Mouse (Mus musculus) midbrain, embryonic 12.5 days (tissue): Measurements from ENCODE around the gene Zan. TPM values are rescaled to one million over a fixed set of nuclear protein-coding genes. Genes with fewer than 3 reads are reported as not detected.

Experiments used
- ATAC-seq: fragments of 200-750 bp; cut with Nextera tagmentation; 2 replicates; pipeline ENCODE4 v1.8.0; 2017; ENCODE audit warnings: low read depth, moderate TSS enrichment, moderate library complexity; ENCODE audit not compliant: low FRiP score
- H3K27ac ChIP-seq: fragments of 300-500 bp; sonication (generic); replicated peaks from 2 replicates; pipeline ENCODE4 v1.5.1; 2016; ENCODE audit warnings: mild to moderate bottlenecking
- H3K27me3 ChIP-seq: fragments of 300-500 bp; sonication (generic); 2 replicates; pipeline ENCODE4 v1.6.1; 2016; ENCODE audit warnings: mild to moderate bottlenecking
- H3K36me3 ChIP-seq: fragments of 300-500 bp; sonication (generic); 2 replicates; pipeline ENCODE4 v1.6.1; 2016
- H3K4me1 ChIP-seq: fragments of 300-500 bp; sonication (generic); 2 replicates; pipeline ENCODE4 v1.6.1; 2016
- H3K4me2 ChIP-seq: fragments of 300-500 bp; sonication (generic); replicated peaks from 2 replicates; pipeline ENCODE4 v1.6.1; 2016; ENCODE audit warnings: mild to moderate bottlenecking, moderate library complexity
- H3K4me3 ChIP-seq: fragments of 300-500 bp; sonication (generic); 2 replicates; pipeline ENCODE4 v1.5.1; 2016; ENCODE audit warnings: mild to moderate bottlenecking
- H3K9ac ChIP-seq: fragments of 300-500 bp; sonication (generic); replicated peaks from 2 replicates; pipeline ENCODE4 v1.6.1; 2016; ENCODE audit warnings: mild to moderate bottlenecking, moderate library complexity
- H3K9me3 ChIP-seq: fragments of 300-500 bp; sonication (generic); 2 replicates; pipeline ENCODE4 v1.6.1; 2016; ENCODE audit warnings: mild to moderate bottlenecking
- WGBS: fragments of 180-500 bp; shearing (Covaris S2); methylation state at CpG from one replicate; pipeline ENCODE4 v1.1.7; 2016; 5-methylcytosine and 5-hydroxymethylcytosine counted together
- polyA plus RNA-seq: library from polyadenylated mRNA; unstranded; fragments of >200 nt; fragmentation: Nextera tagmentation; extraction: Ambion mirVana; gene quantifications from 2 replicates; pipeline ENCODE4 v1.2.1, GENCODE M21; 2016

Gene Zan
- polyA plus RNA-seq, 1 experiment from 2014 or later = 0.03 TPM

DNA sequence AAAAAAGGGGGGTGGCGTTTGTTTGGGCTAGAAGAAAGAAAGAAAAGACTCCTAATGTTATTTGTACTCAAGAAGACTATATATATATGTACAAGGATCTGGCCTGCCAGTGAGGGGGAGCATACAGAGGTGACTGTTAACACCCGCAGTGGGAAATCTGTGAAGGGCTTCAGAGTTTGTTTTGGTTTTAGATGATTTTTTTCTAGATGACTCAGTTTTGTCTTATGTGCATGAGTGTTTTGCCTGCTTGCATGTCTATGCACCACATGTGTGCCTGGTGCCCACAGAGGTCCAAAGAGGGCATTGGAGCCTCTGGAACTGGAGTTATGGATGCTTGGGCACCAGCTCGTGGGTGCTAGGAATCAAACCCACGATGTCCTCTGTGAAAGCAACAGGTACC lies 129.9 kb downstream of the Zan start:
- ATAC-seq = no peak
- H3K27me3 ChIP-seq = peaks cover 4% of the 10 kb centered on the region; the same call in 1 of the 2 replicates
- 86% methylated on average over 4 of the region's 4 CpGs for WGBS
- H3K4me3 ChIP-seq = no peak overlapping the region
- no peaks in the 10 kb centered on the region for H3K9me3 ChIP-seq
- peaks cover 31% of the 10 kb centered on the region for H3K4me1 ChIP-seq
- no peak overlapping the region for H3K27ac ChIP-seq
- no peak overlapping the region for H3K4me2 ChIP-seq
- no peak overlapping the region for H3K9ac ChIP-seq
- H3K36me3 ChIP-seq = no peaks in the 10 kb centered on the region

- H3K27ac ChIP-seq = no peak overlapping the region
- H3K4me2 ChIP-seq = no peak overlapping the region
- H3K36me3 ChIP-seq = no peaks in the 10 kb centered on the region
- WGBS = 80% methylated on average over 1 of the region's 1 CpGs
- H3K9ac ChIP-seq = no peak overlapping the region
- no peaks in the 10 kb centered on the region for H3K9me3 ChIP-seq
- no peak for ATAC-seq
- peaks cover 4% of the 10 kb centered on the region; the same call in 1 of the 2 replicates for H3K27me3 ChIP-seq
- H3K4me1 ChIP-seq = peaks cover 25% of the 10 kb centered on the region
- no peak overlapping the region for H3K4me3 ChIP-seq
Observed at GRCm38 (mm10) chr5:137346388-137346787, 130.5 kb downstream of the Zan start.

GRCm38 (mm10) chr5:137345821-137346220 lies 131.0 kb downstream of the Zan start:
- no peak overlapping the region for H3K4me3 ChIP-seq
- H3K36me3 ChIP-seq = no peaks in the 10 kb centered on the region
- H3K9ac ChIP-seq = no peak overlapping the region
- 29% methylated on average over 9 of the region's 9 CpGs for WGBS
- H3K27ac ChIP-seq = no peak overlapping the region
- H3K9me3 ChIP-seq = no peaks in the 10 kb centered on the region
- no peak for ATAC-seq
- H3K4me1 ChIP-seq = peaks cover 20% of the 10 kb centered on the region
- H3K4me2 ChIP-seq = no peak overlapping the region
- peaks cover 4% of the 10 kb centered on the region; the same call in 1 of the 2 replicates for H3K27me3 ChIP-seq

- peaks cover 4% of the 10 kb centered on the region; the same call in 1 of the 2 replicates for H3K27me3 ChIP-seq
Observed at GRCm38 (mm10) chr5:137343869-137344268, 133.0 kb downstream of the Zan start.

DNA sequence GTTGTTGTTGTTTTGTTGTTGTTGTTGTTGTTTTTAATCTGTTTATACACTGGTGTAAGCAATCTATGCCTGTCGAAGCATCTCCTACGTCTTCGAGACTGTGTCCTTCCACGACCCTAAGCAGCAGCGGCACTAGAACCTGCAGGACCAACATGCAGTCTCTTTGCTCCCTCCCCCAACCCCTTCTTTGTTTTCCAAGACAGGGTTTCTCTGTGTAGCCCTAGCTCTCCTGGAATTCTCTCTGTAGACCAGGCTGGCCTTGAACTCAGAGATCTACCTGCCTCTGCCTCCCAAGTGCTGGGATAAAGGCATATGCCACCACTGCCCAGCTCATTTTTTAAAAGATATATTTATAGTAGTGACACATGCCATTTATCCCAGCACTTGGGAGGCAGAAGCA lies 133.5 kb downstream of the Zan start:
- no peak overlapping the region for H3K9ac ChIP-seq
- no peaks in the 10 kb centered on the region for H3K36me3 ChIP-seq
- H3K4me1 ChIP-seq = peaks cover 19% of the 10 kb centered on the region
- no peak overlapping the region for H3K4me3 ChIP-seq
- 96% methylated on average over 5 of the region's 5 CpGs for WGBS
- H3K4me2 ChIP-seq = no peak overlapping the region
- no peak for ATAC-seq
- no peak overlapping the region for H3K27ac ChIP-seq
- no peaks in the 10 kb centered on the region for H3K9me3 ChIP-seq
- no peaks in the 10 kb centered on the region; the same call in 1 of the 2 replicates for H3K27me3 ChIP-seq

More at GRCm38 (mm10) chr5:137343869-137344268, 133.0 kb downstream of the Zan start:
- no peak for ATAC-seq
- Histone ChIP-seq H3K36me3 (no peaks in the 10 kb centered on the region), H3K4me2 (no peak overlapping the region), H3K9ac (no peak overlapping the region), H3K9me3 (no peaks in the 10 kb centered on the region), H3K27ac (no peak overlapping the region), H3K4me3 (no peak overlapping the region), H3K4me1 (peaks cover 21% of the 10 kb centered on the region)

DNA sequence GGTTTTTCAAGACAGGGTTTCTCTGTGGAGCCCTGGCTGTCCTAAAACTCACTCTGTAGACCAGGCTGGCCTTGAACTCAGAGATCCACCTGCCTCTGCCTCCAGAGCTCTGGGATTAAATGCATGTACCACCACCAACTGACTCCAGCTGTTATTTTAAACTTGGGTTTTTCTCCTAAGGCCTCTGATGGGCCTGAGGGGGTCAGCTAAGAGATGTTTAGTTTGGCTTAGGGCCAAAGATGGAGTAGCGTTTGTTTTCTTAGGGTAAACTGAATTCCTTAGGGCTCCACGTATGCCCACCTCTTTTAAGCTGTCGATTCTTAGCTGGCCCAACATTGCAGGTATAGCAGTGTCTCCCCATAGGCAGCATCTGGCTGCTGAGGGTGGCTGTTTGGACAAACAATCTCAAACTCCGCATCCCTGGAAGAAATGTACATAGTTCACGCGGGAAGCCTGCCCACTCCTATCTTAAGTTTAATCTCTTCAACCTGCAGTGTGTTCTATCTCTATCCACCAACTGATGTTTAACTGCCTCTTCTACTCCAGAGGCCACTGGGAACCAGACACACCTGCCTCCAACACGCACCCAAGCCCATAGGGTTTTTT lies 134.4 kb downstream of the Zan start:
- no peak overlapping the region for H3K27ac ChIP-seq
- WGBS = 87% methylated on average over 7 of the region's 7 CpGs
- no peak for ATAC-seq
- H3K27me3 ChIP-seq = no peaks in the 10 kb centered on the region
- no peak overlapping the region for H3K4me2 ChIP-seq
- H3K9me3 ChIP-seq = no peaks in the 10 kb centered on the region
- H3K36me3 ChIP-seq = no peaks in the 10 kb centered on the region
- H3K4me3 ChIP-seq = no peak overlapping the region
- H3K4me1 ChIP-seq = peaks cover 14% of the 10 kb centered on the region
- no peak overlapping the region for H3K9ac ChIP-seq

GRCm38 (mm10) chr5:137340222-137340621 lies 136.6 kb downstream of the Zan start:
- no peak for ATAC-seq
- 0 out of 2 replicates have a peak overlapping the region, but pooled peaks have one; percentile 78 for H3K4me2 ChIP-seq
- peak overlapping the region; percentile 82 for H3K27ac ChIP-seq
- no peaks in the 10 kb centered on the region for H3K9me3 ChIP-seq
- no peak overlapping the region for H3K9ac ChIP-seq
- 76% methylated on average over 6 of the region's 6 CpGs for WGBS
- H3K4me3 ChIP-seq = no peak overlapping the region
- H3K36me3 ChIP-seq = no peaks in the 10 kb centered on the region
- H3K4me1 ChIP-seq = peaks cover 14% of the 10 kb centered on the region
- H3K27me3 ChIP-seq = 0 out of 2 replicates have a peak, but pooled peaks cover 5% of the 10 kb centered on the region

- Histone ChIP-seq H3K4me1 (peaks cover 14% of the 10 kb centered on the region), H3K9me3 (no peaks in the 10 kb centered on the region), H3K4me2 (peak overlapping the region; percentile 78), H3K4me3 (peak overlapping the region; percentile 40), H3K9ac (peak overlapping the region; percentile 68), H3K36me3 (no peaks in the 10 kb centered on the region), H3K27me3 (0 out of 2 replicates have a peak, but pooled peaks cover 5% of the 10 kb centered on the region), H3K27ac (peak overlapping the region; percentile 82)
- 11% methylated on average over 22 of the region's 22 CpGs for WGBS
- peak; percentile 61 for ATAC-seq
Observed at GRCm38 (mm10) chr5:137339290-137339979, 137.4 kb downstream of the Zan start.

- Histone ChIP-seq H3K4me3 (peak overlapping the region; percentile 40), H3K27me3 (0 out of 2 replicates have a peak, but pooled peaks cover 5% of the 10 kb centered on the region), H3K36me3 (no peaks in the 10 kb centered on the region), H3K9me3 (no peaks in the 10 kb centered on the region), H3K9ac (peak overlapping the region; percentile 68), H3K4me2 (peak overlapping the region; percentile 78), H3K27ac (peak overlapping the region; percentile 82), H3K4me1 (peaks cover 14% of the 10 kb centered on the region)
- peak; percentile 17; the same call in 1 of the 2 replicates for ATAC-seq
- WGBS = 4% methylated on average over 11 of the region's 11 CpGs
Observed at GRCm38 (mm10) chr5:137338663-137339289, 138.1 kb downstream of the Zan start.

DNA sequence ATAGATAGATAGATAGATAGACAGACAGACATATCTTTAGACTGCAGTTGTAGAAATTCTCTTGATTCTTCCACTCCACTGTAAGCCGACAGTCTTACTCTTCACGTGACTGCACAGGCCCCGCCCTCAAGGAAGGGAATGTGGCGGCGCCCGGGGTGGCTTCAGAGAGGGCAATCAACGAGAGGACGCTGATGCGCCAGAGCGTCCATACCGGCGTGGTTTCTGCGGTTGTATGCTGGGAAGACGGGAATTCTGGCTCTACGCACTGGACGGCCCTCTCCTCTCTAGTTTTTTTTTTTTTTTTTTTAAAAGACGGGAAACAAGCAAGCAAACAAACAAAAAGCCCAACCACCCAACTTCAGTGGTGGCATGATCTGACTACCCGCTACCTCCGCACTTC lies 138.6 kb downstream of the Zan start:
- WGBS = 0% methylated on average over 19 of the region's 19 CpGs
- H3K27ac ChIP-seq = peak overlapping the region; percentile 82

GRCm38 (mm10) chr5:137337190-137337589 lies 139.7 kb downstream of the Zan start:
- H3K27ac ChIP-seq = no peak overlapping the region
- no peaks in the 10 kb centered on the region for H3K9me3 ChIP-seq
- no peak overlapping the region for H3K4me2 ChIP-seq
- ATAC-seq = no peak
- H3K9ac ChIP-seq = no peak overlapping the region
- no peak overlapping the region for H3K4me3 ChIP-seq
- peaks cover 25% of the 10 kb centered on the region for H3K4me1 ChIP-seq
- 48% methylated on average over 8 of the region's 8 CpGs for WGBS
- 0 out of 2 replicates have a peak, but pooled peaks cover 5% of the 10 kb centered on the region for H3K27me3 ChIP-seq
- no peaks in the 10 kb centered on the region for H3K36me3 ChIP-seq

More for the DNA sequence above, 138.6 kb downstream of the Zan start:
- Histone ChIP-seq H3K9me3 (no peaks in the 10 kb centered on the region), H3K27me3 (0 out of 2 replicates have a peak, but pooled peaks cover 5% of the 10 kb centered on the region), H3K4me2 (peak overlapping the region; percentile 78), H3K4me3 (peak overlapping the region; percentile 40), H3K36me3 (no peaks in the 10 kb centered on the region), H3K4me1 (peaks cover 14% of the 10 kb centered on the region), H3K9ac (peak overlapping the region; percentile 68)
- ATAC-seq = peak; percentile 75

DNA sequence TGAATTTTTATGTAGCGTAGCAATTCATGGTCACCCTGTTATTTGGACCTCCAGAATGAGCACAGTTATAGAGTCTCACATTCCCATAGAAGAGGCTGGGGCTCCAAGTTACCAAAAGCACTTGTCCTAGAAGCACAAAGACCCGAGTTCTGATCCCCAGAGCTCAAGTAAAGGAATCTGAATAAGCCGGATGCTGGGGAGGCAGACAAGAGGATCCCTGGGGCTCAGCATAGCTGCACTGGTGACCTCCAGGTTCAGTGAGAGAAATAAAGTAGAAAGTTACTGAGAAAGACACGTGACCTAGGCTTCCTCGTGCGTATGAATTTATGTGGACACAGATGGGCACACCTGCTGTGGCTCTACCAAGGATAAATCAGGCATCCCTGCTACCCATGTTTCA lies 141.8 kb downstream of the Zan start:
- H3K27me3 ChIP-seq = 0 out of 2 replicates have a peak, but pooled peaks cover 5% of the 10 kb centered on the region
- H3K9me3 ChIP-seq = no peaks in the 10 kb centered on the region
- H3K9ac ChIP-seq = no peak overlapping the region
- H3K36me3 ChIP-seq = 0 out of 2 replicates have a peak, but pooled peaks cover 3% of the 10 kb centered on the region
- no peak overlapping the region for H3K4me3 ChIP-seq
- 66% methylated on average over 6 of the region's 6 CpGs for WGBS
- H3K4me1 ChIP-seq = peaks cover 26% of the 10 kb centered on the region
- no peak for ATAC-seq
- no peak overlapping the region for H3K27ac ChIP-seq
- H3K4me2 ChIP-seq = no peak overlapping the region
